Mouse (Mus musculus): ENCODE results near the gene Ankrd61. TPM values are rescaled to one million over a fixed set of nuclear protein-coding genes. Genes with fewer than 3 reads are reported as not detected.

Ankrd61 gene
- polyA plus RNA-seq, 1 experiment, result not detected

DNA sequence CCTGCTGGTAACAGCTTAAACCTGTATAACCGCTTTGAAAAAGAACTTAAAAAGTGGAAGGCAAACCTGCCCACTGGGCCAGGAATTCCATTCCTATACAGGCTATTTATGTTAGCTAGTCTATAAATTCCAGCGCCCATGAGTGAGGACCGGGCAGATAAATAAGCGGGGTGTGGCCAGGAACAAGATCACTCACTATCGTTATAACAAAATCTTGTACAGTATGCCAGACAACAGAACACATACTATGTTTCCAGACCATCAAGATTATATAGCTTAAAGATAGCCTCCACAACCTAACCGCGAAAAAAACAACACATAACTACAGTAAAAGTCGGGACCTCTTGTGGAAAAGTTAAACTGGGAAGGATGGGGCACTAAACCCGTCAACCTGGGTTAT is 11.4 kb upstream of the Ankrd61 start:
- H3K27ac ChIP-seq (ENCODE audit: insufficient read depth, low read length), result no peak overlapping the region
- no peaks in the 10 kb centered on the region for H3K9me3 ChIP-seq (replicated peaks; ENCODE audit: control insufficient read depth, insufficient read depth, low read length, poor library complexity, severe bottlenecking)
- peaks cover 14% of the 10 kb centered on the region for H3K36me3 ChIP-seq (ENCODE audit: control insufficient read depth, insufficient read depth, low read length, poor library complexity, severe bottlenecking)
- H3K9ac ChIP-seq (ENCODE audit: low read depth, poor library complexity, severe bottlenecking), result peak overlapping the region; percentile 31
- H3K4me1 ChIP-seq (ENCODE audit: control insufficient read depth, insufficient read depth, low read length), result no peaks in the 10 kb centered on the region
- TF ChIP-seq CTCF (IDR thresholded peaks at IDR 0.05; ENCODE audit: low read depth, low read length), result no peak
- no peak for TF ChIP-seq EP300 (IDR thresholded peaks at IDR 0.05; ENCODE audit: insufficient read depth, low read depth, low read length)
- TF ChIP-seq POLR2A (IDR thresholded peaks at IDR 0.05; ENCODE audit: insufficient read depth, low read length), result no peak
- H3K4me3 ChIP-seq (ENCODE audit: low read depth, low read length), result peak overlapping the region; percentile 75
- no peaks in the 10 kb centered on the region for H3K27me3 ChIP-seq (ENCODE audit: control insufficient read depth, insufficient read depth, low read length, poor library complexity, severe bottlenecking)

DNA sequence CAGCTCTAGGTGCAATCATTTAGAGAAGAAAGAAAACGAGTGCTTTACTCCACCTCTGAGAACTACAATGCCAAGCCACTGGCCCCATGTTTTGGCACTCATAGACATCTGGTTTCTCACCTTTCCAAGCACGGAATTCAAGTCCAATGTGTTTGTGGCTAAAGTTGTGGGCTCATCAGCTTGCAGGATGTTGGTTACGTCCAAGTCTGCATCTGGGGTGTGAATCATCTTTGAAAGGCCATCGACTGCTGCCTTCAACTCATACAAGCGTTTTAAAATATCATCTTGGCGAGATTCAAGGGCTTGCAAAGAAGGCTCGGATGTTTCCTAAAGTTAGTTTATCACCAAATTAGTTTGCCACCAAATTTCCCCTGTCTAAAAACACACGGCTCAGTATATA is 8.9 kb upstream of the Ankrd61 start:
- Histone ChIP-seq H3K4me3 (ENCODE audit: low read depth, low read length) (no peak overlapping the region), H3K36me3 (ENCODE audit: control insufficient read depth, insufficient read depth, low read length, poor library complexity, severe bottlenecking) (peaks cover 29% of the 10 kb centered on the region), H3K27me3 (ENCODE audit: control insufficient read depth, insufficient read depth, low read length, poor library complexity, severe bottlenecking) (no peaks in the 10 kb centered on the region), H3K9me3 (replicated peaks; ENCODE audit: control insufficient read depth, insufficient read depth, low read length, poor library complexity, severe bottlenecking) (no peaks in the 10 kb centered on the region), H3K27ac (ENCODE audit: insufficient read depth, low read length) (no peak overlapping the region), H3K4me1 (ENCODE audit: control insufficient read depth, insufficient read depth, low read length) (no peaks in the 10 kb centered on the region), H3K9ac (ENCODE audit: low read depth, poor library complexity, severe bottlenecking) (no peak overlapping the region)
- TF ChIP-seq CTCF (IDR thresholded peaks at IDR 0.05; ENCODE audit: low read depth, low read length) (no peak), POLR2A (IDR thresholded peaks at IDR 0.05; ENCODE audit: insufficient read depth, low read length) (no peak), EP300 (IDR thresholded peaks at IDR 0.05; ENCODE audit: insufficient read depth, low read depth, low read length) (no peak)

DNA sequence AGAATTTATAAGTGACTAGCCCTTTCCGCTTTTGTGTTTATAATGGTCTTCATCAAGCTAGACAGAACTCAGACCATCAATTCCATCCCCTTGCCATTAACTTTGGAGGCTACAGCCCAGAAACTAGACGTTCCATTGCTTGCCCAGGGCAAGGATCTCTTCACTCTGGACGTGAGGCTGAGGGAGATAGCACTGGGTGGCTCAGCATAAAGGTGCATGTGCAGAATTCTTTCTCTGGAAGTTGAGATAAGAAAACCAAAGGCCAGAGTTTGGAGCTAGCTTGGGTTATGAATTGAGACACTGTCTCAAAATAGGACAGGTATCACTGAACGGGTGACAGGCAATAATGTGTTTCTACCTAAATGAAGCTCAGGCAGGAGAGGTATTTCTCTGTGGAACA is 6.3 kb upstream of the Ankrd61 start:
- Histone ChIP-seq H3K9me3 (replicated peaks; ENCODE audit: control insufficient read depth, insufficient read depth, low read length, poor library complexity, severe bottlenecking) (no peaks in the 10 kb centered on the region), H3K27ac (ENCODE audit: insufficient read depth, low read length) (no peak overlapping the region), H3K36me3 (ENCODE audit: control insufficient read depth, insufficient read depth, low read length, poor library complexity, severe bottlenecking) (peaks cover 30% of the 10 kb centered on the region), H3K9ac (ENCODE audit: low read depth, poor library complexity, severe bottlenecking) (no peak overlapping the region), H3K4me3 (ENCODE audit: low read depth, low read length) (no peak overlapping the region), H3K27me3 (ENCODE audit: control insufficient read depth, insufficient read depth, low read length, poor library complexity, severe bottlenecking) (no peaks in the 10 kb centered on the region), H3K4me1 (ENCODE audit: control insufficient read depth, insufficient read depth, low read length) (no peaks in the 10 kb centered on the region)
- TF ChIP-seq EP300 (IDR thresholded peaks at IDR 0.05; ENCODE audit: insufficient read depth, low read depth, low read length), result no peak
- TF ChIP-seq POLR2A (IDR thresholded peaks at IDR 0.05; ENCODE audit: insufficient read depth, low read length), result no peak
- no peak for TF ChIP-seq CTCF (IDR thresholded peaks at IDR 0.05; ENCODE audit: low read depth, low read length)

GRCm38 (mm10) chr5:143902111-143902510 is 4.6 kb upstream of the Ankrd61 start:
- Histone ChIP-seq H3K27ac (ENCODE audit: insufficient read depth, low read length) (no peak overlapping the region), H3K9me3 (replicated peaks; ENCODE audit: control insufficient read depth, insufficient read depth, low read length, poor library complexity, severe bottlenecking) (no peaks in the 10 kb centered on the region), H3K4me3 (ENCODE audit: low read depth, low read length) (no peak overlapping the region), H3K27me3 (ENCODE audit: control insufficient read depth, insufficient read depth, low read length, poor library complexity, severe bottlenecking) (no peaks in the 10 kb centered on the region), H3K4me1 (ENCODE audit: control insufficient read depth, insufficient read depth, low read length) (no peaks in the 10 kb centered on the region), H3K36me3 (ENCODE audit: control insufficient read depth, insufficient read depth, low read length, poor library complexity, severe bottlenecking) (peaks cover 30% of the 10 kb centered on the region), H3K9ac (ENCODE audit: low read depth, poor library complexity, severe bottlenecking) (no peak overlapping the region)
- no peak for TF ChIP-seq POLR2A (IDR thresholded peaks at IDR 0.05; ENCODE audit: insufficient read depth, low read length)
- TF ChIP-seq CTCF (IDR thresholded peaks at IDR 0.05; ENCODE audit: low read depth, low read length), result no peak
- no peak for TF ChIP-seq EP300 (IDR thresholded peaks at IDR 0.05; ENCODE audit: insufficient read depth, low read depth, low read length)

DNA sequence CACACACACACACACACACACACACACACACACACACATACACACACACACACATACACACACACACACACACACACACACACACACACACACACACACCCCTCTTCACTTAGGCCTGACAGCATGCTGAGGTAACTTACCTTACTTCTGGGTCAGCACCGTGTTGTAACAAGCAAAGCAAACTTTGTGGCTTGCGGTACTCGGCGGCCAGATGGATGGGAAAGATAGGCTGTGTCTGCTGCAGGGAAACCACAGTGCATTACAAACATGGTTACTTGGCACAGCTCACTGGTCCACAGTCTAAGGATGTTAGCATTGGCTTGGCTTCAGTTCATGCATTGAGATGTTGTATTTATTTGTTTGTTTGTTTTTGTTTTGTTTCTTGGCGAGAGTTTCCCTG is 4.1 kb downstream of the Ankrd61 start:
- H3K4me3 ChIP-seq (ENCODE audit: low read depth, low read length), result no peak overlapping the region
- TF ChIP-seq EP300 (IDR thresholded peaks at IDR 0.05; ENCODE audit: insufficient read depth, low read depth, low read length) (no peak), CTCF (IDR thresholded peaks at IDR 0.05; ENCODE audit: low read depth, low read length) (no peak), POLR2A (IDR thresholded peaks at IDR 0.05; ENCODE audit: insufficient read depth, low read length) (no peak)
- H3K4me1 ChIP-seq (ENCODE audit: control insufficient read depth, insufficient read depth, low read length), result no peaks in the 10 kb centered on the region
- H3K27ac ChIP-seq (ENCODE audit: insufficient read depth, low read length), result no peak overlapping the region
- no peaks in the 10 kb centered on the region for H3K9me3 ChIP-seq (replicated peaks; ENCODE audit: control insufficient read depth, insufficient read depth, low read length, poor library complexity, severe bottlenecking)
- peaks cover 10% of the 10 kb centered on the region for H3K36me3 ChIP-seq (ENCODE audit: control insufficient read depth, insufficient read depth, low read length, poor library complexity, severe bottlenecking)
- no peaks in the 10 kb centered on the region for H3K27me3 ChIP-seq (ENCODE audit: control insufficient read depth, insufficient read depth, low read length, poor library complexity, severe bottlenecking)
- H3K9ac ChIP-seq (ENCODE audit: low read depth, poor library complexity, severe bottlenecking), result no peak overlapping the region

GRCm38 (mm10) chr5:143892255-143892886 is 5.1 kb downstream of the Ankrd61 start:
- no peak overlapping the region for H3K4me3 ChIP-seq (ENCODE audit: low read depth, low read length)
- H3K9me3 ChIP-seq (replicated peaks; ENCODE audit: control insufficient read depth, insufficient read depth, low read length, poor library complexity, severe bottlenecking), result no peaks in the 10 kb centered on the region
- no peak overlapping the region for H3K9ac ChIP-seq (ENCODE audit: low read depth, poor library complexity, severe bottlenecking)
- no peak overlapping the region for H3K27ac ChIP-seq (ENCODE audit: insufficient read depth, low read length)
- H3K36me3 ChIP-seq (ENCODE audit: control insufficient read depth, insufficient read depth, low read length, poor library complexity, severe bottlenecking), result peaks cover 14% of the 10 kb centered on the region
- H3K4me1 ChIP-seq (ENCODE audit: control insufficient read depth, insufficient read depth, low read length), result no peaks in the 10 kb centered on the region
- TF ChIP-seq CTCF (IDR thresholded peaks at IDR 0.05; ENCODE audit: low read depth, low read length) (peak; percentile 15), EP300 (IDR thresholded peaks at IDR 0.05; ENCODE audit: insufficient read depth, low read depth, low read length) (no peak)
- H3K27me3 ChIP-seq (ENCODE audit: control insufficient read depth, insufficient read depth, low read length, poor library complexity, severe bottlenecking), result no peaks in the 10 kb centered on the region

Measured in ES-Bruce4 (cell line).